Mouse (Mus musculus) CH12.LX (cell line): ENCODE results near the gene Cct2. TPM values are rescaled to one million over a fixed set of nuclear protein-coding genes. Genes with fewer than 3 reads are reported as not detected.

ENCODE experiments used
- DNase-seq: peaks from one replicate; pipeline ENCODE4 v3.0.0-alpha.2; 2013; ENCODE audit errors: extremely low read depth
- H3K27ac ChIP-seq: 2 replicates; pipeline ENCODE4 v1.5.1; 2012; ENCODE audit warnings: low read depth, mild to moderate bottlenecking, control low read depth, moderate library complexity; ENCODE audit not compliant: insufficient read depth
- H3K27me3 ChIP-seq: replicated peaks from 2 replicates; pipeline ENCODE3; 2012; ENCODE audit warnings: inconsistent platforms
- H3K36me3 ChIP-seq, 2 experiments: replicated peaks in 1 of 2; 2 replicates each; pipeline versions ENCODE3 to v1.6.1; 2012; ENCODE audit warnings: inconsistent platforms in 1 of 2, low read length in 1 of 2, mild to moderate bottlenecking in 1 of 2, mixed read lengths in 1 of 2, moderate library complexity in 1 of 2; ENCODE audit not compliant: control insufficient read depth in 1 of 2, insufficient read depth in 1 of 2
- H3K4me1 ChIP-seq, 2 experiments: 2 replicates each; pipeline ENCODE4 v1.6.1; 2012; ENCODE audit warnings: inconsistent platforms in 1 of 2, moderate library complexity in 1 of 2; ENCODE audit not compliant: insufficient read depth in 2 of 2, control insufficient read depth in 1 of 2
- H3K4me2 ChIP-seq: 2 replicates; pipeline ENCODE4 v1.6.1; 2012; ENCODE audit warnings: low read depth, mild to moderate bottlenecking, control low read depth; ENCODE audit not compliant: poor library complexity, insufficient read depth, severe bottlenecking
- H3K4me3 ChIP-seq, 3 experiments: fragments of 150-350 bp in 1 of 3; sonication (generic) in 1 of 3; replicated peaks in 1 of 3; 2 replicates each; pipeline versions ENCODE3 to v1.5.1; 2011 to 2012; ENCODE audit warnings: low read depth in 2 of 3, low read length in 2 of 3, mild to moderate bottlenecking in 2 of 3, moderate library complexity in 2 of 3, control low read depth in 1 of 3, improper control_type of control experiment in 1 of 3, inconsistent platforms in 1 of 3, mixed read lengths in 1 of 3; ENCODE audit not compliant: poor library complexity in 1 of 3
- H3K79me2 ChIP-seq: replicated peaks from 2 replicates; pipeline ENCODE4 v1.6.1; 2012; ENCODE audit warnings: mild to moderate bottlenecking, moderate library complexity; ENCODE audit not compliant: control insufficient read depth, poor library complexity, insufficient read depth, severe bottlenecking; ENCODE audit errors: extremely low read depth
- H3K9ac ChIP-seq: 2 replicates; pipeline ENCODE4 v1.6.1; 2012; ENCODE audit warnings: low read depth, mild to moderate bottlenecking, control low read depth, moderate library complexity; ENCODE audit not compliant: insufficient read depth
- H3K9me3 ChIP-seq: replicated peaks from 2 replicates; pipeline ENCODE3; 2012; ENCODE audit warnings: low read length, inconsistent platforms, mixed read lengths
- EP300 ChIP-seq: IDR thresholded peaks from 2 replicates; pipeline ENCODE4 v1.6.1; 2011; ENCODE audit warnings: low read length, improper control_type of control experiment
- HCFC1 ChIP-seq: IDR thresholded peaks from 2 replicates; pipeline ENCODE4 v1.6.1; 2012; ENCODE audit warnings: low read depth, mild to moderate bottlenecking, inconsistent platforms, low read length, improper control_type of control experiment
- IRF4 ChIP-seq: IDR thresholded peaks from 2 replicates; pipeline ENCODE4 v1.6.1; 2014; ENCODE audit warnings: low read depth, mild to moderate bottlenecking, inconsistent platforms, low read length, improper control_type of control experiment
- JUN ChIP-seq: IDR thresholded peaks from 2 replicates; pipeline ENCODE4 v1.6.1; 2011; ENCODE audit warnings: low read depth, mild to moderate bottlenecking, low read length, improper control_type of control experiment, moderate library complexity; ENCODE audit not compliant: insufficient read depth
- JUND ChIP-seq: conservative IDR thresholded peaks from 2 replicates; pipeline ENCODE4 v1.6.1; 2011; ENCODE audit warnings: low read depth, low read length, improper control_type of control experiment
- KAT2A ChIP-seq: IDR thresholded peaks from 2 replicates; pipeline ENCODE4 v1.6.1; 2012; ENCODE audit warnings: low read length, improper control_type of control experiment, inconsistent platforms; ENCODE audit not compliant: insufficient replicate concordance
- NELFE ChIP-seq: IDR thresholded peaks from 2 replicates; pipeline ENCODE4 v1.6.1; 2011; ENCODE audit warnings: low read depth, low read length, improper control_type of control experiment
- PAX5 ChIP-seq: IDR thresholded peaks from 2 replicates; pipeline ENCODE4 v1.6.1; 2012; ENCODE audit warnings: low read length, inconsistent platforms, mixed read lengths
- POLR2A ChIP-seq: IDR thresholded peaks from 2 replicates; pipeline ENCODE4 v1.6.1; 2011; ENCODE audit warnings: low read depth, mild to moderate bottlenecking, improper control_type of control experiment, low read length
- POLR2AphosphoS2 ChIP-seq: IDR thresholded peaks from 2 replicates; pipeline ENCODE4 v1.6.1; 2011; ENCODE audit warnings: low read depth, low read length, improper control_type of control experiment
- RAD21 ChIP-seq: IDR thresholded peaks from 2 replicates; pipeline ENCODE4 v1.6.1; 2011; ENCODE audit warnings: low read depth, mild to moderate bottlenecking, low read length, improper control_type of control experiment, moderate library complexity
- SMC3 ChIP-seq: IDR thresholded peaks from 2 replicates; pipeline ENCODE4 v1.6.1; 2011; ENCODE audit warnings: low read depth, low read length, improper control_type of control experiment
- TBP ChIP-seq: conservative IDR thresholded peaks from 2 replicates; pipeline ENCODE4 v1.6.1; 2011; ENCODE audit warnings: low read depth, low read length, improper control_type of control experiment
- UBTF ChIP-seq: IDR thresholded peaks from 2 replicates; pipeline ENCODE4 v1.6.1; 2012; ENCODE audit warnings: low read depth, mild to moderate bottlenecking, inconsistent platforms, low read length, improper control_type of control experiment, moderate library complexity
- USF1 ChIP-seq: IDR thresholded peaks from 2 replicates; pipeline ENCODE4 v1.6.1; 2014; ENCODE audit warnings: low read depth, mild to moderate bottlenecking, inconsistent platforms, low read length, improper control_type of control experiment
- USF2 ChIP-seq: conservative IDR thresholded peaks from 2 replicates; pipeline ENCODE4 v1.6.1; 2011; ENCODE audit warnings: low read depth, low read length, improper control_type of control experiment
- ZC3H11A ChIP-seq: IDR thresholded peaks from 2 replicates; pipeline ENCODE4 v1.6.1; 2012; ENCODE audit warnings: low read depth, mild to moderate bottlenecking, inconsistent platforms, low read length, improper control_type of control experiment
- ZMIZ1 ChIP-seq: IDR thresholded peaks from 2 replicates; pipeline ENCODE4 v1.6.1; 2012; ENCODE audit warnings: low read depth, mild to moderate bottlenecking, inconsistent platforms, low read length, improper control_type of control experiment
- dilution Hi-C: fragments of 300-500 bp; cut with MboI; formaldehyde crosslinking; loops from 2 replicates; pipeline ENCODE4 v1.14.3; 2020; ENCODE audit warnings: low sequenced_read_pairs; ENCODE audit not compliant: extremely low pct_unique_long_range_greater_than_20kb, extremely low pct_ligation_motif_present
- in situ Hi-C: fragments of 300-500 bp; cut with MboI; formaldehyde crosslinking; loops from 3 replicates; pipeline ENCODE4 v1.14.3; 2019; ENCODE audit warnings: low sequenced_read_pairs, low pct_ligation_motif_present, low pct_unique_long_range_greater_than_20kb, mixed read lengths
- polyA plus RNA-seq: library from polyadenylated mRNA; unstranded; fragments of >175 nt; gene quantifications from 2 replicates; pipeline ENCODE4 v1.2.1, GENCODE M21; 2012; ENCODE audit warnings: low read depth; ENCODE audit not compliant: insufficient read length
- total RNA-seq, 2 experiments: library from RNA; depleted of rRNA; stranded (reverse); fragments of 300-350 nt in 1 of 2; fragments of >200 nt in 1 of 2; gene quantifications; 2 replicates each; pipeline ENCODE4 v1.2.3; 2012 to 2014

Cct2 gene
- total and polyA plus RNA-seq, 3 experiments = 448 to 901 (median 889) TPM

DNA sequence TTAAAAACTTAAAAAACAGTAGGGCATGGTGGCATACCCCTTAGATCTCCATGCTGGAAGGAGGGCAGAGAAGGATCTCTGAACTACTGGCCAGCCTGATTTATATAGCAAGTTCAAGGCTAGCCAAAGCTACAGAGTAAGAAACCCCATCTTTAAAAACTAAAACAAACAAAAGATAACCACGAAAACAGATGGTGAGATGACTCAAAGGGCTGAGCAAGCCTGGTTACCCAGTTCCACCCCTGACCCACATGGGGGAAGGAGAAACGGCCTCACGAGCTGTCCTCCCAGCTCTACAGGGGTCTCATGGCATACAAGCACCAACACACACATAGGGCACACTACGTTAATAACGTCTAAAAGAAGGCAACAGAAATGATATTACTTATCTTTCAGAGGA, 36.6 kb upstream of the Cct2 start:
- no peak overlapping the region for H3K27ac ChIP-seq
- in situ Hi-C loops = no loop called here
- peaks cover 2% of the 10 kb centered on the region; the same call in 1 of the 2 replicates for H3K79me2 ChIP-seq
- peaks cover 0 to 37% of the 10 kb centered on the region in 2 experiments; a peak in 2 of 4 replicates for H3K4me1 ChIP-seq
- peaks cover 0 to 28% of the 10 kb centered on the region in 2 experiments for H3K36me3 ChIP-seq
- no peak overlapping the region for H3K4me2 ChIP-seq
- no peaks in the 10 kb centered on the region for H3K27me3 ChIP-seq
- no peak overlapping the region for H3K9ac ChIP-seq
- no peak for DNase-seq
- no peak overlapping the region for H3K4me3 ChIP-seq
- dilution Hi-C loops = no loop called here
- no peak for TF ChIP-seq EP300
- no peak for TF ChIP-seq USF1
- no peak for TF ChIP-seq RAD21
- no peak for TF ChIP-seq POLR2A
- no peak for TF ChIP-seq PAX5
- TF ChIP-seq UBTF = no peak
- TF ChIP-seq NELFE = no peak
- TF ChIP-seq ZMIZ1 = no peak
- TF ChIP-seq KAT2A = no peak
- no peak for TF ChIP-seq SMC3
- no peak for TF ChIP-seq JUN
- no peak for TF ChIP-seq IRF4
- no peaks in the 10 kb centered on the region for H3K9me3 ChIP-seq

DNA sequence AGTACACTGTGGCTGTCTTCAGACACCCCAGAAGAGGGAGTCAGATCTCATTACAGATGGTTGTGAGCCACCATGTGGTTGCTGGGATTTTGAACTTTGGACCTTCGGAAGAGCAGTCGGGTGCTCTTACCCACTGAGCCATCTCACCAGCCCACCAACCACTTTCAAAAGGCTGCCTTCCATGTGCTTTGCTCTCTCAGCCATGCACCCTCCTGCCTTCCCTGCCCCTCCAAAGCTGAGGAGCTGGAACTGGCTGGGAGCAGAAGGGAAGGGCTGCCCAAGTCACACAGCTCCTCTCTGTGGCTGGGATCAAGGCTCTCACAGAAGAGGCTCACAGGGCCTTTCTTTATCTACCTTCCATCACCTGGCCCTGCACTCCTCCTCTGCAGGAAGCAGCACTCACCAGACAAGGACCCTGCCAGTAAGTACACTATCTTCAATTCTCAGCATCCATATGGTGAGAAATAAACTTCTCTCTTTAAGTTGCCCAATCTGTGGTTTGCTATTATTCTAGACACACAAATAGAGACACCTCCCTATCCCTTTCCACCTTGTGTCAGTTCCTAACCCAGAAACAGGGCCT, 33.6 kb upstream of the Cct2 start:
- dilution Hi-C loops (no loop called here), in situ Hi-C loops (no loop called here)
- Histone ChIP-seq H3K79me2 (0 out of 2 replicates have a peak, but pooled peaks cover 2% of the 10 kb centered on the region), H3K9ac (no peak overlapping the region), H3K27me3 (no peaks in the 10 kb centered on the region), H3K27ac (no peak overlapping the region), H3K36me3 (peaks cover 9 to 55% of the 10 kb centered on the region in 2 experiments), H3K4me2 (no peak overlapping the region), H3K4me1 (peaks cover 0 to 7% of the 10 kb centered on the region in 2 experiments; a peak in 1 of 4 replicates), H3K9me3 (no peaks in the 10 kb centered on the region), H3K4me3 (no peak overlapping the region)
- DNase-seq = no peak
- TF ChIP-seq SMC3 = no peak
- TF ChIP-seq JUND = no peak
- TF ChIP-seq USF1 = no peak
- no peak for TF ChIP-seq USF2
- TF ChIP-seq TBP = no peak
- TF ChIP-seq IRF4 = no peak
- TF ChIP-seq JUN = no peak
- TF ChIP-seq HCFC1 = no peak
- TF ChIP-seq UBTF = no peak
- no peak for TF ChIP-seq ZC3H11A
- TF ChIP-seq POLR2AphosphoS2 = no peak
